Mouse (Mus musculus) liver, postnatal 0 days (tissue): ENCODE measurements around the gene Nedd4. TPM values are rescaled to one million over a fixed set of nuclear protein-coding genes. Genes with fewer than 3 reads are reported as not detected.

Experiments
- ATAC-seq: fragments of 200-750 bp; cut with Nextera tagmentation; 2 replicates; pipeline ENCODE4 v1.8.0; 2017; ENCODE audit warnings: mild to moderate bottlenecking, moderate library complexity
- DNase-seq: peaks from one replicate; pipeline ENCODE4 v3.0.0-alpha.2; 2016
- H3K27ac ChIP-seq: fragments of 300-500 bp; sonication (generic); 2 replicates; pipeline ENCODE4 v1.5.1; 2014; ENCODE audit warnings: antibody characterized with exemption, moderate library complexity, mild to moderate bottlenecking, low read depth
- H3K27me3 ChIP-seq: fragments of 300-500 bp; sonication (generic); 2 replicates; pipeline ENCODE4 v1.6.1; 2014; ENCODE audit warnings: low read length, control low read depth, mixed read lengths; ENCODE audit not compliant: insufficient read depth
- H3K36me3 ChIP-seq: fragments of 300-500 bp; sonication (generic); replicated peaks from 2 replicates; pipeline ENCODE4 v1.6.1; 2014; ENCODE audit warnings: mild to moderate bottlenecking, control low read depth, low read length, moderate library complexity, mixed read lengths; ENCODE audit not compliant: insufficient read depth
- H3K4me1 ChIP-seq: fragments of 300-500 bp; sonication (generic); 2 replicates; pipeline ENCODE4 v1.6.1; 2014; ENCODE audit warnings: antibody characterized with exemption, mild to moderate bottlenecking, control low read depth; ENCODE audit not compliant: insufficient read depth
- H3K4me2 ChIP-seq: fragments of 300-500 bp; sonication (generic); 2 replicates; pipeline ENCODE4 v1.6.1; 2014; ENCODE audit warnings: low read depth, mild to moderate bottlenecking, low read length, moderate library complexity, mixed read lengths
- H3K4me3 ChIP-seq: fragments of 300-500 bp; sonication (generic); 2 replicates; pipeline ENCODE4 v1.5.1; 2014; ENCODE audit warnings: low read depth, low read length
- H3K9ac ChIP-seq: fragments of 300-500 bp; sonication (generic); replicated peaks from 2 replicates; pipeline ENCODE4 v1.6.1; 2014; ENCODE audit warnings: mild to moderate bottlenecking, moderate library complexity
- H3K9me3 ChIP-seq: fragments of 300-500 bp; sonication (generic); 2 replicates; pipeline ENCODE4 v1.6.1; 2016; ENCODE audit warnings: mild to moderate bottlenecking, control low read depth, low read length, mixed read lengths
- CTCF ChIP-seq: sonication (generic); IDR thresholded peaks from 2 replicates; pipeline ENCODE4 v1.5.1; 2016; ENCODE audit warnings: antibody characterized with exemption, low read depth
- EP300 ChIP-seq: IDR thresholded peaks from 2 replicates; pipeline ENCODE4 v1.6.1; 2016; ENCODE audit warnings: antibody characterized with exemption, low read depth, mild to moderate bottlenecking
- WGBS: fragments of 180-500 bp; shearing (Covaris S2); extraction: QIAGEN DNeasy Blood & Tissue Kit; methylation state at CpG from one replicate; pipeline ENCODE4 v1.1.7; 2014; ENCODE audit not compliant: insufficient replicate concordance; 5-methylcytosine and 5-hydroxymethylcytosine counted together
- polyA plus RNA-seq: library from polyadenylated mRNA; unstranded; fragments of >200 nt; fragmentation: Nextera tagmentation; extraction: Ambion mirVana; gene quantifications from 2 replicates; pipeline ENCODE4 v1.2.1, GENCODE M21; 2015

The Nedd4 gene
- polyA plus RNA-seq, 1 experiment from 2014 or later = 70.3 TPM

- WGBS = 41% methylated on average over 1 of the region's 1 CpGs
- Histone ChIP-seq H3K9me3 (no peaks in the 10 kb centered on the region), H3K4me2 (no peak overlapping the region), H3K27ac (peak overlapping the region; percentile 36; the same call in 1 of the 2 replicates), H3K4me1 (0 out of 2 replicates have a peak, but pooled peaks cover 11% of the 10 kb centered on the region), H3K4me3 (no peak overlapping the region), H3K27me3 (no peaks in the 10 kb centered on the region), H3K36me3 (peaks cover 64% of the 10 kb centered on the region), H3K9ac (no peak overlapping the region)
- TF ChIP-seq CTCF (no peak), EP300 (no peak)
- ATAC-seq (peak; percentile 89), DNase-seq (peak; percentile 11)
Observed at GRCm38 (mm10) chr9:72690811-72691210, 28.7 kb downstream of the Nedd4 start.

GRCm38 (mm10) chr9:72691942-72692341 lies 29.8 kb downstream of the Nedd4 start:
- WGBS = 86% methylated on average over 5 of the region's 5 CpGs
- H3K36me3 ChIP-seq = peaks cover 62% of the 10 kb centered on the region

DNA sequence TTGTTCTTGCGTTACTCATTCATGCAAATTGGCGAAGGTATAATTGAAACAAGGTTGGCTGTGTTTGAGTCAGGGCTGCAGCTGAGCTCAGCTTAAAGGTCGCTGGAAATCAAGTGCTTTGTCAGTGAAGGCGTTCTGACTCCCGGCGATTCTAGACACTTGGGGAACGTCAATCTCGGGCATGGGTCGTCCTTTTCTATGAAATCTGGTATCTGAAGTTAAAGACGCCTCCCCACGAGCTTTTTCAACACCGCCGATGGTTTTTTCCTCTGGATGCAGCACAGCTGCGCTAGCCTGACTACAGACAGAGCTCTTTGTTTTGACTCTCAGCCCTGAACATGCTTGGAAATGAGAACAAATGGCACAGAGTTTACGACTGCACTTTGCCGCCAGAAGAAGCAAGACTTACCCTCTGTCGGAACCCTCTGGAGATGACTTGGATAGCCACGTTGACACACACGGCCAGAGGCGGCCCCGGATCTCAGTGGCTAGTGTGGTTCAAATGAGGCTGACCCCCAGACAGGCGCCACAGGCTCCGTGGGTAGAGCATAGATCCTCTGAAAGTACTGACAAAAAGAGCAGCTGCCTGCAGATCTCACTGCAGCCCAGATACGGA lies 31.0 kb downstream of the Nedd4 start:
- DNase-seq = peak; percentile 11
- no peaks in the 10 kb centered on the region for H3K27me3 ChIP-seq
- WGBS = 87% methylated on average over 24 of the region's 24 CpGs
- H3K4me2 ChIP-seq = no peak overlapping the region
- 0 out of 2 replicates have a peak overlapping the region, but pooled peaks have one; percentile 1 for H3K27ac ChIP-seq
- no peaks in the 10 kb centered on the region for H3K9me3 ChIP-seq
- no peak for ATAC-seq
- 0 out of 2 replicates have a peak, but pooled peaks cover 11% of the 10 kb centered on the region for H3K4me1 ChIP-seq
- H3K4me3 ChIP-seq = no peak overlapping the region
- H3K9ac ChIP-seq = no peak overlapping the region
- TF ChIP-seq CTCF = no peak
- no peak for TF ChIP-seq EP300
- peaks cover 60% of the 10 kb centered on the region for H3K36me3 ChIP-seq

More at GRCm38 (mm10) chr9:72691942-72692341, 29.8 kb downstream of the Nedd4 start:
- peak overlapping the region; percentile 3; the same call in 1 of the 2 replicates for H3K27ac ChIP-seq
- H3K27me3 ChIP-seq = no peaks in the 10 kb centered on the region
- H3K9me3 ChIP-seq = no peaks in the 10 kb centered on the region
- peak; percentile 4 for DNase-seq
- H3K4me2 ChIP-seq = no peak overlapping the region
- 0 out of 2 replicates have a peak, but pooled peaks cover 11% of the 10 kb centered on the region for H3K4me1 ChIP-seq
- ATAC-seq = no peak
- H3K9ac ChIP-seq = no peak overlapping the region
- TF ChIP-seq EP300 (no peak), CTCF (no peak)
- no peak overlapping the region for H3K4me3 ChIP-seq

GRCm38 (mm10) chr9:72693861-72694260 lies 31.7 kb downstream of the Nedd4 start:
- Histone ChIP-seq H3K9ac (no peak overlapping the region), H3K4me2 (no peak overlapping the region), H3K4me1 (peaks cover 11% of the 10 kb centered on the region; the same call in 1 of the 2 replicates), H3K36me3 (peaks cover 60% of the 10 kb centered on the region), H3K9me3 (no peaks in the 10 kb centered on the region), H3K27ac (no peak overlapping the region), H3K4me3 (no peak overlapping the region), H3K27me3 (no peaks in the 10 kb centered on the region)
- TF ChIP-seq EP300 = no peak
- no peak for TF ChIP-seq CTCF
- no peak for ATAC-seq
- 89% methylated on average over 14 of the region's 14 CpGs for WGBS
- DNase-seq = peak; percentile 10

DNA sequence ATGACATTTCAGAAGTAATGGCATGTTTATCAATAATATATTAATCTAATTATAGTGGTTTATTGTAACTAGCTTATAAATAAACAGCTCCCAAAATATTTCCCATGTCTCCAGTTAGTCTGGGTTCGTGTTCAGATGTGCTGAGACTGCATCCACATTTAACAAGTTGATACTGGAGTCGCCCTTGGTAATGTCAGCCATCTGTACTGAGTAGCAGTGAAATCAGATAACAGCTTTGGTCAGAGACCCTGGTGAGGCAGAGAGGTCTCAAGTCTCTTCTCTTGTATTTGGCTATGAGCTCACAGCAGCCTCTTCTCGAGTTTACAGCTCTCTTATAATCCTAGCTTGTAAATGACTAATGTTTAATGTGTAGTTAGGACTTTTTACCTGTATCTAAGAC lies 34.4 kb downstream of the Nedd4 start:
- DNase-seq (no peak), ATAC-seq (no peak)
- Histone ChIP-seq H3K4me3 (no peak overlapping the region), H3K9ac (no peak overlapping the region), H3K27me3 (no peaks in the 10 kb centered on the region), H3K4me2 (no peak overlapping the region), H3K4me1 (peaks cover 17% of the 10 kb centered on the region), H3K27ac (no peak overlapping the region), H3K9me3 (no peaks in the 10 kb centered on the region), H3K36me3 (peaks cover 48% of the 10 kb centered on the region)
- 64% methylated on average over 3 of the region's 3 CpGs for WGBS
- TF ChIP-seq EP300 (no peak), CTCF (no peak)

GRCm38 (mm10) chr9:72697779-72698178 lies 35.6 kb downstream of the Nedd4 start:
- Histone ChIP-seq H3K36me3 (peaks cover 54% of the 10 kb centered on the region), H3K9me3 (no peaks in the 10 kb centered on the region), H3K27ac (no peak overlapping the region), H3K4me3 (no peak overlapping the region), H3K4me1 (peaks cover 22% of the 10 kb centered on the region), H3K27me3 (no peaks in the 10 kb centered on the region), H3K4me2 (no peak overlapping the region), H3K9ac (no peak overlapping the region)
- 90% methylated on average over 4 of the region's 4 CpGs for WGBS
- no peak for DNase-seq
- ATAC-seq = no peak
- TF ChIP-seq CTCF (no peak), EP300 (no peak)
